Mouse (Mus musculus): Measurements from ENCODE around the gene Phf7.

DNA sequence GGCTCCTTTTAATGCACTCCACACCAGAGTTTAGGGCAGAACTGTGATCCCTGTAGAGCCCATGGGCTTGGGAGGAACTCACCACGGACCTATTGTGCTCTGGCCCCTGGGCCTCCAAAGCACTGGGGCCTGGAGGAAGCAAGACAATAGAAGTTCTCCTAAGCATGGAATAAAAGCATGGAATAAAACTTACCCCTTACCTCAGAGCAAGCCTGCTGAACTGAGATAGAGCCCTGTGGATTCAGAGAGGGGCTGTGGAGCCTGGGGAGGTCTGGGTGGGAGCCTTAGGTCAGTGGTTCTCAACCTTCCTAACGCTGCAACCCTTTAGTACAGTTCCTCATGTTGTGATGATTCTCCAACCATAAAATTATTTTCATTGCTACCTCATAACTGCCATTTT lies 34.3 kb downstream of the Phf7 start, which contains the start of gene Nisch:
- TF ChIP-seq CTCF (IDR thresholded peaks at IDR 0.05; ENCODE audit: low read depth) = no peak
- TF ChIP-seq EP300 (IDR thresholded peaks at IDR 0.05; ENCODE audit: low read depth) = no peak

Measured in liver, embryonic 14.5 days (tissue).